Mouse (Mus musculus) olfactory bulb, adult 2 months (tissue): ENCODE measurements at regions not wholly inside any gene's neighbourhood (a gene's known extent, or its start where the extent isn't known, plus 50 kb on each side); places are given as distances from the start of the nearest gene placed in this dataset.

Experiments
- H3K27ac ChIP-seq: fragments of 200-500 bp; 2 replicates; pipeline ENCODE4 v1.5.1; 2012; ENCODE audit warnings: low read depth, low read length; ENCODE audit not compliant: insufficient read depth
- H3K4me1 ChIP-seq: fragments of 200-500 bp; 2 replicates; pipeline ENCODE4 v1.6.1; 2012; ENCODE audit warnings: low read length; ENCODE audit not compliant: control insufficient read depth, insufficient read depth
- H3K4me3 ChIP-seq: fragments of 200-500 bp; 2 replicates; pipeline ENCODE4 v1.5.1; 2012; ENCODE audit warnings: mild to moderate bottlenecking, low read depth, low read length, moderate library complexity; ENCODE audit not compliant: insufficient read depth
- CTCF ChIP-seq: fragments of 200-500 bp; IDR thresholded peaks from 2 replicates; pipeline ENCODE4 v1.5.1; 2012; ENCODE audit warnings: low read depth, mild to moderate bottlenecking, low read length, moderate library complexity; ENCODE audit not compliant: insufficient read depth
- POLR2A ChIP-seq: fragments of 200-500 bp; IDR thresholded peaks from 2 replicates; pipeline ENCODE4 v1.6.1; 2012; ENCODE audit warnings: mild to moderate bottlenecking, low read depth, low read length, moderate library complexity; ENCODE audit not compliant: insufficient read depth
- WGBS: fragments of 180-500 bp; shearing (Covaris S2); methylation state at CpG from one replicate; pipeline ENCODE4 v1.1.7; 2018; 5-methylcytosine and 5-hydroxymethylcytosine counted together

- peaks cover 6% of the 10 kb centered on the region for H3K4me1 ChIP-seq
- 89% methylated on average over 2 of the region's 2 CpGs for WGBS
- H3K4me3 ChIP-seq, result no peak overlapping the region
- TF ChIP-seq POLR2A, result no peak
- no peak for TF ChIP-seq CTCF
- no peak overlapping the region for H3K27ac ChIP-seq
Measured at GRCm38 (mm10) chr9:95331275-95331674, 75.2 kb downstream of the Chst2 start.

DNA sequence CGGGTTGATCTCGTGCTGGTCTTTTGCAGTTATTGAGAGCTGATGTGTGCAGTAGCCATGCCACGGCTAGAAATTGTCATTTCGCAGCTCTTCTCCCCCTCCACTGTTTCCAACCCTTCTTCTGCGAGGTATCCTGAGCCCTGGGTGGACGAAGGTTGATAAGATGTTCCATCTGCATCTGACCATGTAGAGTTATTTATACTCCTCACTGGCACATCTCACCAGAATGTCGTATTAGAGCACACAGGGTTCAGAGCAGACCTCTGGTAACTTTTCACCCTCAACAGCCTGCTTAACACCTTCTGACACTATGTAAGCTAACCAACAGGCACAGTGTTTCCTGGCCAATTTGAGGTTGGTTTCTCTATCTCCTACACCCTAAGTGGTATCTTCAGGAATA is 76.4 kb downstream of the Chst2 start:
- no peak for TF ChIP-seq POLR2A
- TF ChIP-seq CTCF, result no peak
- 95% methylated on average over 7 of the region's 7 CpGs for WGBS
- H3K4me1 ChIP-seq, result peaks cover 6% of the 10 kb centered on the region
- no peak overlapping the region for H3K4me3 ChIP-seq
- H3K27ac ChIP-seq, result no peak overlapping the region

DNA sequence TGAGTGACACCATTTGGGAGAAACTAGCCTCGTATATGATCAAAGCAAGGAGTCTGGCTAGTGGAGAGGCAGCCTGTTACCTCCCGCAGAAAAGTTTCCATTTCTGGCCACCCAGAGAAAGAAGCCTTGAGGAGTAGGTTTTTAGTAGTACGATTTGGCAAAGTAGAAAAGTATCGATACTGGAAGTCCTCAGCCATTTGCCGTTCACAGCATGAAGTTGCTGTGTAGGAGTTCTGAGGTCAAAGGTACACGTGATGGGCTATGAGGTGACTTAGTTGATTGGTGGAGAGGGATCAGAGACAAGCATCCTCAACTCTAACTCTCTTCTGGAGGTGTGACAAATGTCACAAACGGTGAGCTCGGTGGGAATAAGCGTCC is 77.5 kb downstream of the Chst2 start:
- Histone ChIP-seq H3K4me1 (peaks cover 6% of the 10 kb centered on the region), H3K27ac (no peak overlapping the region), H3K4me3 (no peak overlapping the region)
- TF ChIP-seq POLR2A, result no peak
- TF ChIP-seq CTCF, result no peak
- 95% methylated on average over 9 of the region's 9 CpGs for WGBS

GRCm38 (mm10) chr9:95328261-95329052 is 78.1 kb downstream of the Chst2 start:
- H3K4me1 ChIP-seq, result peaks cover 6% of the 10 kb centered on the region
- no peak for TF ChIP-seq CTCF
- TF ChIP-seq POLR2A, result no peak
- H3K27ac ChIP-seq, result no peak overlapping the region
- WGBS, result 82% methylated on average over 12 of the region's 15 CpGs
- H3K4me3 ChIP-seq, result no peak overlapping the region

DNA sequence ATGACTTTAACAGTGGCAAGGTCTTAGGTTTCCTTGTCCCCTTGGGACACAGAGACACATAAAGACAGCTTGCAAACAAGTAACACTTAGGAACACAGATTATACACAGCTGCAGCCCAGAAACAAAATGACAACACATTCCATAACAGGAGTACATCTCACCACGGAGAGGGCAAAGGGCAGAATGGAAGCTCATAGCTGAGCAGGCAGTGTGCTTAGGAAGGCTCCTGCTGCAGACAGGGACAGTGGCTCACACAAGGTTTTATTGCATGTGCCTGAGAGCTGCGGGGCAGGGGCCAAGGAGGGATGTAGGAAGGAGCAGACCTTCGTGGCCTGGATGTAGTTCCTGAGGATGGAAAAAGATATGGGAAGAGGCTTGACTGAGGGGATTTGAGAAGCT is 78.8 kb downstream of the Chst2 start:
- Histone ChIP-seq H3K4me1 (peaks cover 6% of the 10 kb centered on the region), H3K4me3 (no peak overlapping the region), H3K27ac (no peak overlapping the region)
- WGBS, result 68% methylated on average over 3 of the region's 3 CpGs
- TF ChIP-seq POLR2A (no peak), CTCF (no peak)

DNA sequence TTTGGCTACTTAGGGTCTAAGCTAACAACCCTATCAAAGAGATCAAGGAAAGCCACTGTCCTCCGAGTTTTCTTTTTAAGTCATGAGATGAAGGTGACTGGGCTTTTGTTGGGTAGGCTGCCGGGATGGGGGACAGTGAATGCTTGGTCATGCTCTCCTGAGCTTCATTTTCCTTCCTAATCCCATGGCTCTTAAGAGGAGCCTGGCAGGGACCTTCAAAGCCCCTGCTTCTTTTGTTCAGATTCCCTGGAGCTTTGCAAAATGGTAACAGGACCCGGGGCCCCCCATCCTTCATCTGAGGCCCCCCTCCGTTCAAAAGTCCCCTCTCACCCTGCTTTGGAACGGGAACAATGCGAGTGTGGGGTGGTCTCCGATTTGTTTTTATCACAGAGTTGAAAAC is 82.9 kb downstream of the Chst2 start:
- Histone ChIP-seq H3K4me3 (no peak overlapping the region), H3K27ac (no peak overlapping the region), H3K4me1 (peaks cover 11% of the 10 kb centered on the region)
- WGBS, result 60% methylated on average over 7 of the region's 7 CpGs
- no peak for TF ChIP-seq CTCF
- no peak for TF ChIP-seq POLR2A

DNA sequence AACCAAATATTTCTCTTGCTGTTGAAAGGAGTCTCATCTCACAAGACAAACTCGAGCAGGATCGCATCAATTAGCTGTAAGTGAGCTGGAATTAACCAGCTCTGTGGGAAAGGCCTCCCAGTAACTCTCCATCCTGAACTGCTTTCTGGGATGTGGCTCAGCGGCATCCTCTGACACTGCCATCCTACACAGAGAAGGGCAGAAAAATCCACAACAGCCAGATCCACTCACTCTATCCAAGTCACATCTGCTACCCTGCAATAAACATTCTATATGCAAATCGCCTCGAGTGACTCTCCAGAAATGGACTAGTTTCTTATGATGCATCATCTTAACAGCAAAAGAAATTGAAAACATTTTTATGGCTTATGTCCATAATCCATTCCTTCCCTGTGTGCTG is 83.6 kb downstream of the Chst2 start:
- H3K4me3 ChIP-seq, result no peak overlapping the region
- H3K4me1 ChIP-seq, result peaks cover 6% of the 10 kb centered on the region
- H3K27ac ChIP-seq, result no peak overlapping the region
- 50% methylated on average over 5 of the region's 5 CpGs for WGBS
- no peak for TF ChIP-seq CTCF

GRCm38 (mm10) chr9:95322031-95322430 is 84.5 kb downstream of the Chst2 start:
- Histone ChIP-seq H3K4me1 (peaks cover 5% of the 10 kb centered on the region), H3K27ac (no peak overlapping the region), H3K4me3 (no peak overlapping the region)
- TF ChIP-seq POLR2A, result no peak
- no peak for TF ChIP-seq CTCF
- WGBS, result 85% methylated on average over 2 of the region's 2 CpGs

GRCm38 (mm10) chr9:95318926-95319325 is 87.6 kb downstream of the Chst2 start:
- 86% methylated on average over 9 of the region's 9 CpGs for WGBS
- peaks cover 7% of the 10 kb centered on the region for H3K4me1 ChIP-seq

GRCm38 (mm10) chr9:95316726-95317125 is 89.8 kb downstream of the Chst2 start:
- Histone ChIP-seq H3K4me3 (no peak overlapping the region), H3K4me1 (0 out of 2 replicates have a peak, but pooled peaks cover 2% of the 10 kb centered on the region), H3K27ac (0 out of 2 replicates have a peak overlapping the region, but pooled peaks have one; percentile 51)
- 51% methylated on average over 8 of the region's 8 CpGs for WGBS
- no peak for TF ChIP-seq CTCF
- TF ChIP-seq POLR2A, result no peak

More at GRCm38 (mm10) chr9:95318926-95319325, 87.6 kb downstream of the Chst2 start:
- Histone ChIP-seq H3K27ac (no peak overlapping the region), H3K4me3 (no peak overlapping the region)
- no peak for TF ChIP-seq POLR2A
- TF ChIP-seq CTCF, result no peak
